Mouse (Mus musculus) cerebellum, postnatal 25 days (tissue): Measurements from ENCODE around the gene Adap1.

ENCODE experiments used
- DNase-seq, 2 experiments: peaks; one replicate each; pipeline ENCODE4 v3.0.0; 2021; ENCODE audit warnings: mixed read lengths in 2 of 2

Adap1 gene

DNA sequence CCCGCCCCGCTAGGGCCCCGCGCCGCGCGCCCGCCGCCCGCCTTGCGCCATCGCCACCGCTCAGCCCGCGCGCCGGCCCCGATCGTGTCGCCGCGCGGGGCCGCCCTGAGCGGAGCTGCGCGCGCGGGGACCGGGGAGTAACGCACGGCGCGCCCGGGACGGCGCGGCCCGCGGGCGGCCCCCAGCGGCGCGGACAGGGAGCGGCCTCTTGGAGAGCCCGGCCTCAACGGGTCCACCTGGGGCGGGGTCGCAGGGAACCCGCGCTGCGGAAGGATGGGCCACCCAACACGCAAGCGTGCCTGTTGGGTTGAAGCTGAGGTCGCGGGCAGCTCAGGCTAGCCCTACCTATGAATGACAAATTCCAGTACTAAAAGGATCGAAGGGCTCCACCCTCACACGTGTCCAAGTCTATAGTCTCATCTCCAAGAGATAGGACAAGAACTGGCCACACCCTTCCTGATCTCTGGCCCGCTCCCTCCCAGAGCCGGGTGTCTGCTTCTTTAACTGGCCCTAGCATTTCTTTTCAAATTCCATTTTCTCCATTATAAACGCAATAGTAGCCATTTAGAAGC lies at the start of gene Adap1:
Gene Adap1 (minus strand): TSS at position 228 of the 572 bp plus-strand sequence.
- DNase-seq, result peak; percentile 84 to 88

DNA sequence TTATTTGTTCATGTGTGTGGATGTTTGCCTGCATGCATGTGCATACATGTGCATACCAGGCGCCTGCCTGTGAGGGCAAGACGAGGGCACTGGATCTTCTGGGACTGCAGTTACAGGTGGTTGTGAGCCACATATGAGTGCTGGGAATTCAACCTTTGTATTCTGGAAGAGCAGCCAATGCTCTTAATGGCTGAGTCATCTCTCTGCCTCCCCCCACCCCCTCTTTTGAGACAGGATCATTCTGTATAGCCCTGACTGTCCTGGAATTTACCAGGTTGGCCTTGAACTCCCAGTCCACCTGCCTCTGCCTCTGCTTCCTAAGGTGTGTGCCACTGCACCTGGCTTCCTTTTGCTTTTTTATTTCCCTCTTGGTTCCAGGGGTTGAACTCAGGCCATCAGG lies 49.4 kb upstream of the Adap1 start:
- no peak for DNase-seq

DNA sequence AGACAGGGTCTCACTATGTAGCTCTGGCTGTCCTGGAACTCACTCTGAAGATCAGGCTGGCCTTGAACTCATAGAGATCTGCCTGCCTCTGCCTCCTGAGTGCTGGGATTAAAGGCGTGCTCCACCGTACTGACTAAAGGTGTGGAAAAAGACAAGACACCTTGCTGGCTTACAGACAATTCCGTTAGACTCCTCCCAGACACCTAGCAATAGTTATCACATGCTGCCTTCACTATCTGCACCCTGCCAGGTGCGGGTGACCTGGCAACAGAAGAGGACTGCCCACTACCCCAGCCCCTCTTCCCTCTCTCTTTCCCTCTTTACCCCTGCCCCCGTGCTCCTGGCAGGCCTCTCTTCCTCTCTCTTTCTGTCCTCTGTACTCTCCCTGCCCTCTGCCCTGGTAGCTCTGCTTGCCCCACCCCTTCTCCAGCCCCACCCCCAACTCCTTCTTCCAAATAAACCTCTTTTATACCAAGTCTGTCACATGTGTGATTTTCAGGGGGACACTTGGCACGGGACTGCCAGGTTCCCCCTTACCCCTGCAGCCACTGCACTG lies 48.5 kb upstream of the Adap1 start:
- DNase-seq, result no peak

DNA sequence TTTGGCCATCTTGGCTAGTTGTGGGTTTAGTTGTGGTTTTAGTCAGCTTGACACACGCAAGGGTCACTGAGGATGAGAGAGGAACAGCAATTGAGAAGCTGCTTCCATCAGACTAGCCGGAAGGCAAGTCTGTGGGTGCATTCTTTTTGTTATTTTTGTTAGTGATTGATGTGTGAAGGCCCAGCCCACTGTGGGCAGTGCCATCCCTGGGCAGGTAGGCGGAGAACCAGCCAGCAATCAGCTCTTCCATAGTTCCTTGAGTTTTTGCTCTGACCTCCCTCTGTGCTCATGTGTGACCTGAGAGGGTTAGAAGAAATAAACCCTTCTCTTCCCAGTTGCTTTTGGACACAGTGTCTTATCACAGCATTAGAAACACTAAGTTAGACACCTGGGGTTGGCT lies 47.7 kb upstream of the Adap1 start:
- DNase-seq, result no peak

DNA sequence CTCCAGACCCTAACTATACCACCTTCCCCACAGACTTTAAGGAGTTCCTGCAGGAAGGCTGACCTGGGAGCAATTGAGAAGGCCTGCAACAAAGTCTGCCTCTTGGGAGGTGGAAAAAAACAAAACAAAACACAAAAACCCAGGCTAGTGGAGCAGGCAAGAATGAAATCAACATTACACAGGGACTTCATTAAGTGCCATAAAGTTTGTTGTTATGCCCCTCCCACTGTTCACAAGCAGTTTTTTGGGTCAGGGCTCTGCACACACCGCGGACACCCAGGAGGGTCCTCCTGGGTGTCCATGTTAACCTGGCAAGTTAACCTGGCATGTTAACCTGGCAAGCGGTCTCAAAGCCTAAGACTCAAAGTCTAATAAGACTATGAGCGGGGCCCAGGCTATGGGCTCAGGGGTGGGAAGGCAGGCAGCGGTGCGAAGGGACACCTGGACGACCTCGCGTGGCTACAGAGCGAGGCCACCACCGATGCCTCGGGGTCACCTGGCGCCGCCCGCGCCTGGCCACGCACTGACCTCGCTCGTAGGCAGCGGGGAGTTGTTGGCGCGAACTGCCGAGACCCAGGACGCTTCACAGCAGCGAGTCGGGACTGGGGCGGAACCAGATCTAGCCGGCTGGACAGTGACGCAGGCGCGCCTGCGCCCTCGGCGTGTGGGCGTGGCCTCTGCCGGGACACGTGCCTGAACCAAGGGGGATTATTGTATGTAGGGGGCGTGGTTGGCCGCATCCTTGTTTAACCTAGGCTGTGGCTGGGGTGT lies 46.4 kb upstream of the Adap1 start:
- DNase-seq, result peak; percentile 83 to 91

DNA sequence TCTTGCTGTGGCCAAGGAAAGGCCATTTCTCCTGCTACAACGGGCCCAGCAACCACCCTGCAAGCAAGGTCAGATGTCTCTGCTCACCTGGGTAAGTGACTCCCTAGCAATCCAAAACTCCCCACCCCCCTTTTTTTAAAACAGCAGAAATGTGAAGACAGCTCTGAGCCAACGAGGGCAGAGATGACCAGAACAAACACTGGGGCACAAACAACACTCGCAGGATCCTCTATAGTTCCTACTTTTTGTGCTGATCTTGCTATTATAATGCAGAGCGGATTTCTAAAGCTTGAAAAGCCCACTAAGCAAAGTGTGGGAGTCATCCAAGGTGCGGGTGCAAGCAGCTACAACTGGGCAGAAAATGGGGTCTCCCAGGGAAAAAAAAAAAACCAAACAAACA lies 45.7 kb upstream of the Adap1 start:
- DNase-seq, result no peak

DNA sequence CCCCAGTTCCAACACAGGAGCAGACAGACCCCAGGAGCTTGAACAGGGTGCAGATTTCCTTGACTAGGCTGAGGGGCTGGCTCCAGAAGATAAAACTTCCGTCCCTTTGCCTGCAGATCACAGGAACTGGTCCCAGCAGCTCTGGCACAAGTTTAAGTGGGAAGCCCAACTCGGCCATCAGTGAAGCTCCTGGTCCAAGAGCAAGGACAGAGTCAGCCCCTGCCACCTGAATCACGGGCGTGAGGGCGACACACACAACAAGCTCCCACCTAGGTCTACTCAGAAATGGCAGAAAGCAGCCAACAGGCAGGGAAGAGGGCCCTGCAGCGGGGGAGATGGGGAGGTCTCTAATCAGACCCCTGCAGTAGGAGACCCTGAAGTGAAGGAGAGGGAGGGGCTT lies 44.9 kb upstream of the Adap1 start:
- DNase-seq, result no peak

DNA sequence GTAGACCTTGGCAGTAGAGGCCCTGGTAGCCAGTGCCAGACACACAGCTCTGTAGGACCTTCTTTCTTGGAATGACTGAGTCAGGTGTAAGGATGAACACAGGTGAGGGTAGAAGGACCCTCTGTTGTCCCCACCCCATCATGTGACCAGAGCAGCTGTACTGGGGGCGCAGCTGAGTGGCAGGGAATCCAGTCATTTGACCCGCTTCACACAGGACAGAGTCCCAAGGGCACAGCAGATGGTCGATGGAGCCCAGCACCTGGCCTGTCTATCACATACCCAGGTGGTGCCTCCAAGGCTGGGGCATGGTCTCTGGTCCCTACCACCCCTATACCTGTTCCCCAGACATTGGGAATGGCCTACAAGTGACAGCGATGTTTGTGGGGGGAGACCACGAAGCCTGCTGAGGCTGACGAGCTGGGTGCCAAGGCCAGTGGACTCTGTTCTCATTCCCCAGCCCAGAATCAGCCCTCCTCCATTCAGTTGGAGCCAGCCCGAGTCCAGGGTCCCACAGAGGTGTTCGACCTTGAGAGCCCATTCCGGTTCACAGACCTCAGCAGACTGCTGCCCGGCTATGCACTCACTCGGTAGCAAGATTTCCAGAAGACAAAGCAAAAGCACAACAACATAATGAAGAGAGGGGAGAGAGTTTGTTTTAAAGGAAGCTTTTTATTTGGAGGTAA lies 43.4 kb upstream of the Adap1 start:
- peak in 1 of 2 experiments; percentile 27 for DNase-seq

DNA sequence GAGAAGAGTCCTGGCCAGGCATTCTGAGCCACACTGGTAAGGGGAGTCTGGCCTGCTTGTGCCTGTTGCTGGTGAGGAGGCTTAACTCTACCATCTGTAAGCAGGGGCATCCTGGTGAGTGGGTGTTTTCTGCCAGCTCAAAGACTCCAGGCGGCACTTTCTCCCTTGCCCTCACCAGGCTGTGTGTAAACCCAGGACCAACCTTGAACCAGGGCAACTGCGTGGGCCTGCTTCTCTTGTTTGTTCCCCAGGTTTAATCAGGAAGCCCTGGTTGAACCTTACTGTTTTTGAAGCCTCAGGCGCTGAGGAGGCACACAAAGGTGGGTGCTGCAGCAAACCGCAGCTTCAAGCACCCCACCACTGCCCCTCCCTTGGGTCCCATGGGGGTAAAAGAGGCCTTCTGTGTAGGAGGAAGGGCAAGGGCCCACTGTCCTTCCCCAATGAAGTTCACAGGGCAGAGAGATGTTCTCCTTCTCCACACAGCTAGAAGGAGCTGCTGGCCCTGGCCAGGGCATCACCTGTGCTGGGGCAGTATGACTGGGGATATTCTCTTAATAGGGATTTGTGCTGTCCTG lies 42.5 kb upstream of the Adap1 start:
- no peak for DNase-seq

DNA sequence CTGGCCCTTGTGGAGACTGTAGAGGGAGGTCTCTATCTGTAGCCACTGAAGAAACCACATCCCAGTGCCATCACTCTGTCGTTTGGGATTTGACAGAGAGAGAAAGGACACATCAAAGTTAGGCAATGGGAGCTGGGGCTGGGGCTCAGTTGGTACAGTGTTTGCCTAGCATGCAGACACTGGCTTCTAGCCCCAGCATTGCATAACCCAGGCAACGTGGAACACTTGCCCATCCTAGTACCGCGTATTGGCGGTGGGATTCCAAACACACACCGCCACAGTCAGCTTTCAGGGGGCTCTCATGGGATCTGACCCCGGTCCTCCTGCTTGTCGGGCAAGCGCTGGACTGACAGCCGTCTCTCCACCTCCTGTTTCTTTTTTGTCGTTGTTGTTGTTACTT lies 41.1 kb upstream of the Adap1 start:
- DNase-seq, result no peak

DNA sequence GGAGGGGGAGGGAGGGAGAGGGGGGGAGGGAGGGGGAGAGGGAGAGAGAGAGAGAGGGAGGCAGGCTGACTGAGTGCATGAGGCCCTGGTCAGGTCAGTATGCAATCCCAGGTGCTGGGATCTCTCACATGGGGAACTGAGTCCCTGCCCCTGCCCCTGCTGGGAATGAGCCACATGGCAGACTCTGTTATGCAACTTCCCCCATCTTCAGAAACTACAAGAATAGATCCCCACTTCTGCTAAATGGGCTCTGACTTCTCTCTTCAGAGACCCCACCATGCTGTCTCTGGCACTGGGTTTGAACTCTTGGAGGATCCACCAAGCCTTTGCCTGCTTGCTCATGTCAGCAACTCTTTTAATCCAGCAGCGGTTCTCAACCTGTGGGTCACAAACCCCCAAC lies 40.4 kb upstream of the Adap1 start:
- DNase-seq, result peak in 1 of 2 experiments; percentile 8

DNA sequence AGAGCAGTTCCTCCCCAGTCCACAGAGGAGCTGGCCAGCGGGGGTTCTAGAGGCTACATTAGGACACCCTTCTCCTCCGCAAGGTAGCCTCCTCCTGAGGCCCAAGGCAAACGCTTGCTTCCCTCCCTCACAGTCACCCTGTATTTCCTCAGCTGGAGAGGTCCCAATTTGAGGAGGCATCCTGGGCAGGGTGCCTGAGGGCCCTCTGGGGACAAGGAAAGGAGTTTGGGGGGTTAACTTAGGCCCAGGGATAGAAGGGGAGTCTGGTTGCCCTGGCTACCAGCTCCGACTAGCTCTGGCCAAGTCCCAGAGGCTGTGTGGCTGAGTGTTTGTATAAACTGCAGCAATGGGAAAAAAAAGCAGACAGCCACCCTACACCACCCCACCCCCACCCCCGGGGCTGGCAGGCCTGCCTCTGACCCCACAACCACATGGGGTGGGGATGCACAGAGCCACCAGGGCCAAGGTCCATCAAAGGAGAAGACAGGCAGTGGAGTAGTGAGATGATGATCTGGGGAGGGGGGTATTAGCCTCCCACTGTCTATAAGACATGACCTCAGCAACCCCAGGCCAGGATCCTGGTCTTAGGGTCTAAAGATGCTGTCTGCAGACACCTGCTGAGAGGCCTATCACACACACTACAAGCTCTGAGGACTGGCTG lies 39.6 kb upstream of the Adap1 start:
- DNase-seq, result no peak

DNA sequence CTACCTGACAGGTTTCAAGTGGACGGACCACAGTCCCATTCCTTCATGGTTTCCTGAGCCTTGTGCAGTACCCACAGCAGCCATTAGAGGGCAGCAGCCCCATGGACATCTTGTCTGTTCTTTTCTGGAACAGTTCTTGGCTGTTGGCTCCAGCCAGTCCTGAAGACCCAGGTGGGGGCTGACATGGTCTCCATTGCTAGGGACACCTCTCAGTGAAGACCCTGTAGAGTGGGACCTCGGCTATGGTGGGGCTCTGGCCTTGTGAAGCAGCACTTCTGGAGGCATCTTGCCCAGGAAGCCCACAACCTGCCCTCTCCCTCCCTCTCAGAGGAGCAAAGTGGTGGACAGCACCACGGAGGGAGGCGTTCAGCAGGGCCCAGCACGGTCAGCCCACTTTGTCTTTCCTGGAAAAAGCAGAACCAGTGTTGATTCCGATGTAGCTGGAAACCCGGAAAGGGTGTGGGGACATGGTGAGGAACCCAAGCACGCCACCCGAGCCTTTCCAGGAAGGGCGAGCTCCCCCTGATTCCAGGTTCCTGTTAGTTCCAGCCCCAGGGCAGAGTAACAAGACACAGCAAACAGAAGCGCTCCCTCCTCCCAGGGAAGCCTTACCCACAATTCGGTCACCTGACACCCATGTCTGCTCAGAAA lies 39.0 kb upstream of the Adap1 start:
- peak; percentile 97 for DNase-seq

DNA sequence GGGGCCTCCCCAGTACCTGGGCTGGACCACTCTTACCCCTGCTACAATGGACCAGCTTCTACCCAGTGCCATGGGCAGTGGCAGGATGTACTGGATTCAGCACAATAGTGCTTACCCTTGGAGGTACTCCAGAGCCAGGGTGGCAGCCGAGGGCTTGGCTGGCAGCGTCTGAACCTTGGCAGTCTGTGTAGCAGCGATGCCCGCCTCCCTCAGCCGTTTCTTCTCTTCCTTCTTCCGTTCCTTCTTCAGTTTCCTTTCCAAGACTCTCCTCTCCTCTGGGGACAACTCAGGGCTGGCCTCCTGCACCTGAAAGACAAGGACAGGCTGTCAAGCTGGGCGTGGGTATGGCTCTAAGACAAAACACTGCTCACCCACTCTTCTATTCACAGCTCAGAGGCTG lies 38.4 kb upstream of the Adap1 start:
- DNase-seq, result peak in 1 of 2 experiments; percentile 65

DNA sequence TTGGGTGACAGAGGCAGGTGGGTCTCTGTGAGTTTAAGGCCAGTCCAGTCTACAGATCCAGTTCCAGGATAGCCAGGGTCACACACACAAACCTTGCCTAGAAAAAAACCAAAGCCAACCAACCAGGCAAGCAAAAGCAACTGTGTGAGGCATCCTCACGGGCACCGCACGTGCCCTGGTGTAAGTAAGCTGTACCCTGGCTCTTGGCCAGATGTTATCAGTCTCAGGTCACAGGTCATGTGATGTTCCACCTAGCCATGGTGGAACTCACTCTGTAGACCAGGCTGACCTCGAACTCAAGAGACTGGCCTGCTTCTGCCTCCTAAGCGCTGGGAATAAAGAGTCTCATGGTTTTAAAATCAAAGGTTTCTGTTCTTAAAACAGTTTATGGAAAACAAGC lies 33.8 kb upstream of the Adap1 start:
- DNase-seq, result no peak

DNA sequence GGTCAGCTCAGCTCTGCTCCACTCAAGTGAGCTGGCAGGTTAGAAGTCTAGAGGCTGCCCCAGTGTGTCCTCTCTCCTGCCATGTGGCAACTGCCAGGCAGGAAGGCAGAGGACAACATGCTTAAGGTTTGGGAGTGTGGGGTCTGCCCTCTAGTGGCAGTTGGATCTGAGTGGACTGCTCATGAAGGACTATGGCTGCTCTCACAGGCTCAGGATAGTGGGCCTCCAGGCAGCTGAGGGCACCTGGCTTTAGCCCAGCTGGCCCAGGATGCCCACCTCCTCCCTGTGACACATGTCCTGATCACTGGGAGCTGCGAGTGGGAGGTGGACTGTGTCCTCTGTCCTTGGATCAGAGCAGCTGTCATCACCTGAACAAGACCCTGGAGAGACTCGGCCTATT lies 33.2 kb upstream of the Adap1 start:
- peak; percentile 63 to 75 for DNase-seq

DNA sequence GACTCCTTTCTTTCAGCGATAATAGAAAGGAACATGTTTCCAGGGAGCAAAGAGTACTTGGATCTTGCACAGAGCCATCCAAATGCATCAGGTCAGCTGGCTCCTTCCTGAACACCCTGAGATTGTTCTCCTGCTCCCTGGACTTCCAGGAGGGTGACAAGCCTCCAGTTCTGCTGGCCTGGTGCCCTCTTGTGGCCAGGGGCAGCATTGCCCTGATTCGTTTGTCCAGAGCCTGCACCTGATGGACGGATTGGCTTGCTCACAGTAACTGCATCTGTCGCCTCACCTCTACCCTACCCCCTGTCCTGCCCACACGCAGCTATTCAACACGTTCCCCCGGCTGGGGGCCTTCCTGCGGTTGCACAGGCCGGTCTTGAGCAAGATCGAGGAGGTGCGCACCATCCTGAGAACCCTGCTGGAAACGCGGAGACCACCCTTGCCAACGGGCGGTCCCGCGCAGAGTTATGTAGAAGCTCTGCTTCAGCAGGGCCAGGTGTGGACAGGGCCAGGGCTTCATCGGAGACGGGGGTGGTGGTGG lies 29.9 kb upstream of the Adap1 start:
- DNase-seq, result peak; percentile 93 to 96

DNA sequence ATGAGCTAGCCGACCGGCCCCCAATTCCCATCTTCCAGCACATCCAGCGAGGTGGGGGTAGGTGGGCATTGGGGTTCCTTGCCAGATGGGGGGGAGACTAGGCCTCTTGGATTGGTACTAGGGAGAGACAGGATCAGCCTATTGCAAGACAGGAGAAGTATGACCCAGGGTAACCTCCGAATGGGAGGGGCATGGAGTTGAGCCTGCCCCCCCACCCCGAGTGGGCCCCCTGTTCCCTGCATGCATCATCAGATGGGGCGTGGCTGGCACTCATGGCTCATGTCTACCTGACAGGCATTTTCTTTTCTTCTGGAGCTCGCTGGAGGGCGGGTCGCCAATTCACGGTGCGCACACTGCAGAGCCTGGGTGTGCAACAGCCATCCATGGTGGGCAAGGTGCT lies 28.5 kb upstream of the Adap1 start:
- no peak for DNase-seq

DNA sequence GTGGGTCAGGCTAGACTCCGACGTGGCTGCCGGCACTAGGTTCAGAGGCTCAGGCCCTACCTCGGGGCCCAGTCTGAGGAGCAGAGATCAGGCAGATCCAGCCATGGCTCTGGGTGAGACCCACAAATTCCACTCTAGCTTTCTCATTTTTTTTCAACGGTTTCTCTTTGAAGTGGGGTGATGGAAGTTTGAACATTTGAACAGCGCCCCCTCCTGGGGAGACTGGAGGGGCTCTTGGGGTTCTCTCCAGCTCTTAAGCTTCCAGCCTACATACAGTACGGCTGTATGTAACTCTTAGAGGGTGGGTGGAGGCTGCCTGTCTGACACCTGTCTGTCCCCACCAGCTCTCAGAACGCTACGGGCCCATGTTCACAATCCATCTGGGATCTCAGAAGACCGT lies 28.1 kb upstream of the Adap1 start:
- no peak for DNase-seq

DNA sequence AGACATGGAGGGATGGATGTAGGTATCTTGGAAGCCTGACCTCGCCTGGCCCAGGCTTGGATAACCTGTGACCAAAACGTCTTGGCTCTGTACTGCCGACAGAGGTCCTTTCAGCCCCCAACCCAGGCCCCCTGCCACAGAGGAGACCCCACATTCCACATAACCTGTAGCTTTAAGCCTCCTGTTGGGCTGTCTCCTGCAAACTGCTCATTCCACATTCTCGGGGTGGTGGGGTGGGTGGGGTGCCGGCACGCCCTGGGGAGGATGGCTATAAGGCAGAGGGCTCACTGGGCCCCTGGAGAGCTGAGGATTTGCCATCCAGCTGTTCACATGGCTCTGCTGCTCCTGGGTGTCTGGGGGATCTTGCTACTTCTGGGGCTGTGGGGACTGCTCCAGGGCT lies 26.9 kb upstream of the Adap1 start, which contains the start of gene Cyp2w1:
Gene Cyp2w1 (plus strand): TSS at position 301 of the 400 bp plus-strand sequence.
- no peak for DNase-seq

DNA sequence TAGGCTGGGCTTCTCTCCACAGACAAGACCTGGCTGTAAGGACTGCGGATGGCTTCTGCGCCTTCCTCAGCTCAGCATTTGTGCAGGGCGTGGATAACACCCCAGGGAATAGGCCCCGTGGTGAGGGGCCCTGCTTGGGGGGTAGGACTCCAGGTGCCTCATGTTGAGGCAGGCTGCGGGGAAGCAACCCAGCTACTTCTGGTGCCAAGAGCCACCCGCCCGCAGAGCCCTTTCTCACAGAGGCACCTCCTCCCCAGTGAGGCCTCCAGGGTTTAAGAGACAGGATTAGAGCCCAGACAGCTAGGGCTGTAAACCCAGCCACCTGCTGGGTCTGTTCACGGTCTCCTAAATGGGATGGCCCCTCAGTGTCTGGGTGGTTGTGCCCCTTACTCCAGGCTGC lies 26.2 kb upstream of the Adap1 start:
- DNase-seq, result no peak

DNA sequence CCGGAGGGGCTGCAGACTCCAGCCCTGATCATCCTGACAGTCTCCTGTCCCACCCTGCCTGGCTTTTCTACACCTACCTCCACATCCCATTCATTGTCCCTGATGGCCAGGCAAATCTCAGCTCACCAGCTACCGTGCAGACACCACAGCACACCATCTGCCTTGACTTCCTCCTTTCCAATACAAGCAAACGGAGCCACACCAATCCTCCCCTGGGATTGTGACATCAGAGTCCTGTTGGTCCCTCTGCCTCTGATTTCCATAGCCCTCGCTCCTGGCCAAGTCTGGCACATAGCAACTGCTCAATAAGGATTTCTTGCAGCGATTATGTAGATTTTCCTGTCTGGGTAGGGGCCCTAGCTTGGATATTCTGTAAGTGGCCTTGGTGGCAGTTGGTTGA lies 25.7 kb upstream of the Adap1 start, which contains the start of gene Cox19:
Gene Cox19 (minus strand): TSS at position 285 of the 400 bp plus-strand sequence.
- no peak for DNase-seq
